Mouse (Mus musculus) cerebellum, adult 9-11 months (tissue): ENCODE measurements at regions not wholly inside any gene's neighbourhood (a gene's known extent, or its start where the extent isn't known, plus 50 kb on each side); places are given as distances from the start of the nearest gene placed in this dataset.

Experiments used
- DNase-seq: peaks from one replicate; pipeline ENCODE4 v3.0.0; 2022

GRCm38 (mm10) chr16:73835715-73836440, 575.7 kb downstream of the Robo2 start:
- no peak for DNase-seq

DNA sequence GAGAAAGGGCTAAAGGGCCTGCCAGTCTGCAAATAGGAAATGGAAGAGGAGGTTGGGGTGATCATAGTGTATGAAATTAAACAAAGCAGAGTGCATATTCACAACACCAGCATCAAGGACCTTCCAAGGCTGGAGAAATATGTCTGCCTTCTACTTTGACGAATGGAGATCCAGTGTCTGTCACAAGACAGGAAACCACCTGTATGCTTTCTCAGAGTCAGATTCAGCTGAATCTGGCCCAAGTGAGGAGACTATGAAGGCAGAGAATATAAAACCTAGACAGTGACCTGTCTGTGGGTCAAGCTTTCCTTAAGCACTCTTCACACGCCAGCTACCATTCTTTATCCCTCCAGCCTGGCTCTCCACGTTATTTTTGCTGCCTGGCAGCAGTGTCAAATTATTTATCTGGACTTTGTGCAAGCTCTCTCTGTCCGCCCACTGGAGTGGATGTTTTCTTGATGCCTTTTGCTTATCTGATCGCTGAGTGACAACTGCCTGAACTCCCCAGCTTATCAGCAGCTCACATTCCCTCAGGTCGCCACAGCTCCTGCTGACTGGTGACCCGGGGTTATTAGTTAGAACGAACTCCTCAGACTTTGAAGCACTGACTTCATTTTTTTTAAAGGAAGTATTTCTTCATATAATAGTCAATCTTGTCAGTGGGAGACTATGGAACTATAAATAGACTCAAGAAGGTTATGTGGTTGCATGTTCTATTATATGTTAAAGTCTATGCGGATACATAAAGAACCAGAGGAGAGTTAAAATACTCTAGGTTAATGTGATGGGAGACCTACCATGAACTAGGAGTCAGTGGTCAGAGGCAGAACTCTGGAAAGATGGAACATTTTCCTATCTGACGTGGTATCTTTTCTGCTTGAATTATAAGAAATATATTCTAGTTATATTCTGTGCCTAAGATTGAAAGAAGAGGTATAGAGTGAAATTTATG, 590.0 kb downstream of the Robo2 start:
- DNase-seq: no peak

DNA sequence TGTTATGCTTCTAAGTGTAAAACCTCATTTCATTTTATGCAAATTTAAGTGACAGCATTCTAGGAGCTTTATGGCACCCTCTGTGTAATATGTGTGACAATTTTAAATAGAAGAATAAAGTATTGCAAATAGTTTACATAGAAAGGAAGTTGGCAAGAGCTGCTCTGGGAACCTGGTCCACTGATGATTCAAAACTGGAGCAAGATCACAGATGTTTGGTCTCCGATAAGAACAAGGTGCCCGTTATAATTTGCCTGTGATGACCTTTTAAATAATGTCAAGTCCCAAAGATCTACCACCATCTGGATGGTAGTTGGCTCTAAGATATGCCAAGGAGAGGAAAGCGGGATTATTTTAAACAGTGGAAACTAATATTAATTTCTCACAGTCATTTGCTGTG, 607.1 kb downstream of the Robo2 start:
- DNase-seq: no peak

- no peak for DNase-seq
Measured at GRCm38 (mm10) chr16:73796528-73797171, 615.0 kb downstream of the Robo2 start.

GRCm38 (mm10) chr16:73785074-73785438, 626.6 kb downstream of the Robo2 start:
- DNase-seq: no peak

- no peak for DNase-seq
Measured at GRCm38 (mm10) chr16:73784296-73785073, 627.1 kb downstream of the Robo2 start.

DNA sequence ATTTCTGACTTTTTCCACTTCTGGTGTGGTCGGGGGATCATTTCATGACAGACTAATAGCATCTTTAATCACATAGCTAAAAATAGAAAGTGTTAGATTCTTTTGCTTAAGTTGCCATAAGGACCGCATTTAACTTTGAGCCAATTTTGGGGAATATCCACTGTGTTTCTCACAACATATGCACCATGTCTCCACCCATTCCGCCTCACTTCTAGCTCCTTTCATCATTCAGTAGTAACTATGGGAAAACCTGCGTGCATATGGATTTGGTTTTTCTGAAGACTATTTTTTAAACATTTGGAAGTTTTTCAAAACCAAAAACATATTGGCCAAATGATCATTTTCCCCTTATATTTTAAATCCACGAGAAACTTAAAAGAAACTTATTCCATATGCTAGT, 639.2 kb downstream of the Robo2 start:
- no peak for DNase-seq

DNA sequence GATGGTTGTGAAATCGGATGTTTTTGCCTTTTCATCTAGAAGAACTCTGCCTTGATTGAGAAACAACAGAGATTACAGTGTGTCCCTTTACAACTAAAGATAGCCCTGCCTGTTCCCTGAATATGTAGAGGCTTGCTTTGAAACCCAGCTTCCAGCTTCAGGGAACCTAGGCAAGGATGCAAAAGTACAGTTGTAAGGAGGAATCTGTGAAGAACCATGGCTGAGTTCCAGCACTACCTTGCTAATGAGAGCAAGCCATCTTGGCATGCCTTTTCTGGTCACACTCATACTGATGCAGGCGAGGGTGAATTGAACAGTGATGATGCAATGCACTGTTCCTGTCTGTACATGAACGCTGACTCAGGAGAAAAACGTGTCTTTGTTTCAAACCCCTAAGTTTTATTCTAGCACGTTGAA, 641.2 kb downstream of the Robo2 start:
- no peak for DNase-seq

- no peak for DNase-seq
Measured at GRCm38 (mm10) chr16:73769729-73770128, 641.9 kb downstream of the Robo2 start.

GRCm38 (mm10) chr16:73768706-73769105, 642.9 kb downstream of the Robo2 start:
- no peak for DNase-seq

- no peak for DNase-seq
Measured at GRCm38 (mm10) chr16:73765184-73765583, 646.4 kb downstream of the Robo2 start.

DNA sequence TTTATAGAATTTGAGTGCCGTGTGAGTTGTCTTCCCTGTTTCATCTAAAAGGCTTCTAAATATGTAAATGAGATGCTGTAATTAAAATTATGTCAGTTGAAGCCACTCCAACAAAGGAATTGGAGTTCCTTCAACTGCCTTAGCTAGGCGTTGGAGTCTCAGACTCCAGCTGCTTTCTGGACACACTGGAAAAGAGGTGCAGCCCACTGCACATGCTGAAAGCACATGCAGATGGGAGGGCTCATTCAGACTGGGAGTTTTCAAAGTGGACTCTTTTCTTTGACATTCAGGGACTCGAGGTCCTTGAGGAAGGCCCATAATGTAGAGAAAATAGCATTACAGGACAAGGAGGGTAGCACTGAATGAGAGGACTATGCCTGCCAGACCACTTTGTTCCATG, 650.7 kb downstream of the Robo2 start:
- DNase-seq: no peak

GRCm38 (mm10) chr16:73758872-73759271, 652.8 kb downstream of the Robo2 start:
- DNase-seq: no peak

- no peak for DNase-seq
Measured at GRCm38 (mm10) chr16:73754302-73754701, 657.3 kb downstream of the Robo2 start.

GRCm38 (mm10) chr16:73728297-73728696, 683.3 kb downstream of the Robo2 start:
- no peak for DNase-seq

GRCm38 (mm10) chr16:73719691-73720090, 691.9 kb downstream of the Robo2 start:
- DNase-seq: no peak

GRCm38 (mm10) chr16:73716301-73716700, 695.3 kb downstream of the Robo2 start:
- DNase-seq: no peak

DNA sequence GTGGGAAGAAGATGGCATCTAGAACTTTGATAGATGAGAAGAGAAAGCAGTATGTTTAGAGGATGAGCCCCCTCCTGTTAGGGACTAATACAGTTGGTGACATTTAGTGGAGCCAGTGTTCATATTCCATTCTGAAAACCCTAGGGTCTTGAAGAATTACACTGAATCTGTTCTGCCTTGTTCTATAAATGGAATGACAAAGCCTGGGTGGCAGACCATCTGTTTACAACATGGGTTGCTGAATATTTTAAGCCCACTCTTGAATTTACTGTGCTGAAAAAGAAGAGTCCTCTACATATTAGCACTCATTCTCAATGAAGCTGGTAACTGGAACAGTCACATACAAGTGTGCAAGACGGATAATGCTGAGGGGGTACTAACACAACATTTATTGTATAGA, 704.6 kb downstream of the Robo2 start:
- no peak for DNase-seq

DNA sequence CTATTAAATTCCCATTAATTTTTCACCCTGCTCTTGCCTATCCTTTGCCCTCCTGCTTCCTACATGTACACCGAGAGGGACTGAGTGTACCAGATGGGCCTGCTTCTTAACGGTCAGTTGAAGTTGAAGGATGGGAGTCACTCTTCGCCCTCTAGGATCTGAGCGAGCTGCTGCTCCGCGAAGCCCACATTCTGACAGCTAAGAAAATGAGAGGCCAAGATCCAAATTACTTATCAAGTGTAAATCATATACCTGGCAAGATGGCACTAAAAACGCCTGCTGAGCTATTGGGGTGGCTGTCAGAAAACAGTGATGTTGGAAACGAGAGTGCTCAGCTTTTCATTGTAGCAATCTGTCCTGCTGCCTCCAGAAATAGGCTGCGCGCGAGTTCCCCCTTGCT, 722.4 kb downstream of the Robo2 start:
- no peak for DNase-seq

GRCm38 (mm10) chr16:73679804-73680203, 731.8 kb downstream of the Robo2 start:
- no peak for DNase-seq

GRCm38 (mm10) chr16:73670516-73670915, 741.1 kb downstream of the Robo2 start:
- no peak for DNase-seq

- DNase-seq: no peak
Measured at GRCm38 (mm10) chr16:73652976-73653690, 758.5 kb downstream of the Robo2 start.
